Mouse (Mus musculus) megakaryocyte, embryonic 14.5 days (primary cell): ENCODE results near the gene Dhrs13.

Source experiments
- FLI1 ChIP-seq: IDR thresholded peaks from 2 replicates; pipeline ENCODE4 v1.6.1; 2012; ENCODE audit warnings: low read length, inconsistent platforms, mixed read lengths
- GATA1 ChIP-seq: IDR thresholded peaks from 3 replicates; pipeline ENCODE4 v1.6.1; 2012; ENCODE audit warnings: mixed read lengths, low read length, inconsistent platforms, borderline replicate concordance

GRCm38 (mm10) chr11:78030600-78030999, 1.5 kb upstream of the Dhrs13 start:
- no peak for TF ChIP-seq GATA1
- TF ChIP-seq FLI1 = no peak
